Mouse (Mus musculus): Measurements from ENCODE around the gene Cltc.

Gene Cltc

GRCm38 (mm10) chr11:86647706-86648447 is 109.5 kb downstream of the Cltc start:
- in situ Hi-C loops (cut with MboI, MseI) = no loop called here

DNA sequence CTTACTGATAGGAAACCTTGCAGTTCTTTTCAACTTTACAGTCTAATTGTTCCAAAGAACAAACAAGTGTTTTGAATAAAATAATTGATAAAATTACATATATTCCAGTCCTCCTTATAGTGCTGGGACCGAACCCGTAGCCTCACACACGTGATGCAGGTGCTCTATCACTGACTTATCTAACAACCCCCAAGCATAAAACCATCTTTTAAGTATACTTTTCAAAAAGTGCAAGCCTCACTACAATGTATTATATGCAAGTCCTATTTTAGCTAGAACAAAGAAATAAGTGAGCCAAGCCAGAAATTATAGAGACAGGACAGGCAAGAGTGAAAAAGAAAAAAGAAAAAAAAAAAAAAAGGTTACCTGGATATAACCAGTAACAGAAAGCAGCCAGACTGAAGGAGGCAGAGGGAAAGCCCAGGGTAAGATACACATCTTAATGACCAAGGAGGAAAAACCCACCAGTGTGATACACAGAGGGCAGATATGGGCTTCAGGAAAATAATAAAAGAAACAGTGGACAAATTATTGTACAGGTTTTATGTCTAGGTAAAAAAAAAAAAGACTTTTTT is 110.4 kb downstream of the Cltc start:
- in situ Hi-C loops (cut with MboI, MseI) = no loop called here

DNA sequence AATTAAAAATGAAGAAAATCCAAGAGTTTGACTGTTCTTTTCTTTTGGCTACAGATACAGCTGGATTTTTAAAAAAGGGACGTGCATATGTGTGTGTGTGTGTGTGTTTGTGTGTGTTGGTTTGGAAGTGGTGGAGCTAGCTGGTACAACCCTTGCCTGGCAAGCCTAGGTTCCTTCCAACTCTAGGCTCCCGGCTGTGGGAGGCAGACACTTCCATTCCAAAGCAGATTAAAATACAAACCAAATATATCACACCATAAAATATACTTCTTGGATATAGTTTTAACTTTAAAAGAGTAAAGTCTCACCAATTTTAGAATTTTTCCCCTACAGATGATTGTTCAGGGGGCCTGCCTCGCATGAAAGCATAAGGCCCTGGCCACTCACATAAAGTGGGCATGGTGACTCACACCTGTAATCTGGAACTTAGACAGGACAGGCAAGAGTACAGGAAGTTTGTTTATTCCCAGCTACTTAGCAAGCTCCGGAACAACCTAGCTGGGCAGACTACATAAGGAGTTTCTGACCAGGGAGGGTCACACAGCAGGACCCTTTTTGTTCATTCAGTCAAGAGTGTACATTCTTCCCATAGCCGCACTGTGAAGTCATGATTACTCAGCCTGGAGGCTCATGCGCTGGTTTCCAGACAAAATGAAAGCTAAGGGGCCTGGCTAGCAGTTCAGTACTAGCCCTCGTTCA is 111.1 kb downstream of the Cltc start:
- in situ Hi-C loops (cut with MboI, MseI) = no loop called here

DNA sequence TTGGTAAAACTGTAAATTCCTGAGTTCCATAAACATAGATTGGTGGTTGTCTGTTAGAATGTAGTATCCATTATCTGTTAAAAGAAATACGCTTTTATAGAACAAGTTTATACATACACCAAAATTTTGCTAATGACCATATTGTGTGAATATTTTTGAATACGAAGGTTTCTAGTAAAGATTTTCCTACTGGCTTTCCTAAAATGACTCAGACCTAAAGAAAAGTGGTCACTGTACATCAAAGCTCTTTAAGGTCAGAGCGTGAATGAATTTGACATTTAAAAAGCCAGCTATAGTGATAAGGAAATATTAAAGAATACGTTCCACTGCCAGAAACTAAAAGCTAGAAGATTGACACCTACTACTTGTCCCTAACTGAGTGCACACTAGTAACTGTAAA is 112.8 kb downstream of the Cltc start:
- in situ Hi-C loops (cut with MboI, MseI) = no loop called here

All from T-helper 2 cell (primary cell).